Mouse (Mus musculus) left cerebral cortex, adult 9 months (tissue): ENCODE data around the gene Polr3k.

ENCODE experiments used
- DNase-seq, 2 experiments: peaks; one replicate each; pipeline ENCODE4 v3.0.0; 2022; ENCODE audit warnings: low spot score in 2 of 2

Polr3k gene

GRCm38 (mm10) chr2:181863791-181864535 is at the start of gene Polr3k:
Polr3k (plus strand) TSS chr2:181864337.
- DNase-seq = peak; percentile 95 to 98

- no peak for DNase-seq
These were observed 35.0 kb upstream of the Polr3k start for GRCm38 (mm10) chr2:181829032-181829650.

- no peak for DNase-seq
These were observed 31.4 kb upstream of the Polr3k start for GRCm38 (mm10) chr2:181832745-181833144.

- peak; percentile 81 to 93 for DNase-seq
These were observed 26.5 kb upstream of the Polr3k start, which contains the start of gene Pcmtd2 for GRCm38 (mm10) chr2:181837372-181838292. Pcmtd2 (plus strand) TSS chr2:181837854.

- DNase-seq = peak in 1 of 2 experiments; percentile 19
These were observed 25.9 kb upstream of the Polr3k start for GRCm38 (mm10) chr2:181838293-181838680.

- DNase-seq = no peak
These were observed 18.3 kb upstream of the Polr3k start for GRCm38 (mm10) chr2:181845709-181846394.

- no peak for DNase-seq
These were observed 361 bp downstream of the Polr3k start for GRCm38 (mm10) chr2:181864536-181864860.

- peak in 1 of 2 experiments; percentile 85 for DNase-seq
These were observed 2.8 kb downstream of the Polr3k start for GRCm38 (mm10) chr2:181866931-181867330.

- no peak for DNase-seq
These were observed 6.9 kb downstream of the Polr3k start for GRCm38 (mm10) chr2:181871039-181871438.

GRCm38 (mm10) chr2:181878903-181879302 is 14.8 kb downstream of the Polr3k start:
- no peak for DNase-seq

GRCm38 (mm10) chr2:181883022-181883749 is 19.0 kb downstream of the Polr3k start:
- DNase-seq = no peak

GRCm38 (mm10) chr2:181917861-181918260 is 53.7 kb downstream of the Polr3k start:
- no peak for DNase-seq

- DNase-seq = no peak
These were observed 54.4 kb downstream of the Polr3k start for GRCm38 (mm10) chr2:181918501-181918900.
